Mouse (Mus musculus) liver, adult (tissue): ENCODE results near the gene Ncoa1.

Experiments
- GATA4 ChIP-seq: IDR thresholded peaks from 2 replicates; pipeline ENCODE4 v1.6.1; 2014; ENCODE audit warnings: mild to moderate bottlenecking, low read length; ENCODE audit not compliant: insufficient replicate concordance

The Ncoa1 gene

GRCm38 (mm10) chr12:4306712-4307313 lies 170.2 kb downstream of the Ncoa1 start:
- no peak for TF ChIP-seq GATA4

GRCm38 (mm10) chr12:4299300-4299699 lies 177.7 kb downstream of the Ncoa1 start:
- TF ChIP-seq GATA4, result no peak

GRCm38 (mm10) chr12:4298626-4299025 lies 178.4 kb downstream of the Ncoa1 start:
- no peak for TF ChIP-seq GATA4

GRCm38 (mm10) chr12:4295881-4296280 lies 181.1 kb downstream of the Ncoa1 start:
- TF ChIP-seq GATA4, result no peak

- no peak for TF ChIP-seq GATA4
These were observed 181.7 kb downstream of the Ncoa1 start for GRCm38 (mm10) chr12:4295281-4295680.

- TF ChIP-seq GATA4, result no peak
These were observed 183.2 kb downstream of the Ncoa1 start for GRCm38 (mm10) chr12:4293813-4294212.

- TF ChIP-seq GATA4, result no peak
These were observed 191.8 kb downstream of the Ncoa1 start for GRCm38 (mm10) chr12:4285186-4285585.

GRCm38 (mm10) chr12:4279878-4280277 lies 197.1 kb downstream of the Ncoa1 start:
- TF ChIP-seq GATA4, result no peak

GRCm38 (mm10) chr12:4278978-4279755 lies 197.8 kb downstream of the Ncoa1 start:
- TF ChIP-seq GATA4, result no peak

GRCm38 (mm10) chr12:4271078-4271477 lies 205.9 kb downstream of the Ncoa1 start:
- TF ChIP-seq GATA4, result no peak

- no peak for TF ChIP-seq GATA4
These were observed 209.2 kb downstream of the Ncoa1 start for GRCm38 (mm10) chr12:4267765-4268164.

- TF ChIP-seq GATA4, result no peak
These were observed 224.0 kb downstream of the Ncoa1 start for GRCm38 (mm10) chr12:4252742-4253655.

- no peak for TF ChIP-seq GATA4
These were observed 227.2 kb downstream of the Ncoa1 start for GRCm38 (mm10) chr12:4249786-4250185.

GRCm38 (mm10) chr12:4245742-4246141 lies 231.2 kb downstream of the Ncoa1 start:
- no peak for TF ChIP-seq GATA4

GRCm38 (mm10) chr12:4243805-4244204 lies 233.2 kb downstream of the Ncoa1 start:
- TF ChIP-seq GATA4, result no peak

- no peak for TF ChIP-seq GATA4
These were observed 239.5 kb downstream of the Ncoa1 start for GRCm38 (mm10) chr12:4237481-4237880.
